Comparison of ENCODE assay signal across 22 mouse cellular contexts in genomic region chr4:84454493-84454892, GRCm38 (mm10).
DNase-seq lines count a peak whose midpoint lies in the region; ATAC-seq and TF ChIP-seq lines count a peak whose summit lies in the region.
"Had no signal": no experiment of that assay in that cellular context is flagged by ENCODE, and none has a peak within 500 bp of the region (broad histone marks: within the 10 kb centered on the region; RNA-seq: fewer than 3 reads in every experiment).

No protein-coding gene starts in this region.

- ATAC-seq in embryonic facial prominence, embryonic 14.5 days (ENCODE audit: low read depth) = peak; percentile 34
- ATAC-seq: CD4-positive, CD25-positive, alpha-beta regulatory T cell, adult 4 months; forebrain, embryonic 14.5 days; hindbrain, embryonic 16.5 days; inflammation-experienced regulatory T-cells, adult 6 months had no signal

- no peak overlapping the region for H3K9ac ChIP-seq in embryonic facial prominence, embryonic 14.5 days (ENCODE audit: low read depth, low read length)
- H3K9ac ChIP-seq: hindbrain, embryonic 12.5 days had no signal

- 43% methylated on average over 3 of the region's 3 CpGs for WGBS in kidney, adult 2 months
- 23% methylated on average over 3 of the region's 3 CpGs for WGBS in embryonic facial prominence, embryonic 14.5 days
- 69% methylated on average over 3 of the region's 3 CpGs for WGBS in heart, embryonic 10.5 days

- H3ac ChIP-seq in myocyte (ENCODE audit: control insufficient read depth, insufficient read length) = no peak overlapping the region

- no peak overlapping the region for H3K4me3 ChIP-seq in kidney, adult 2 months (ENCODE audit: insufficient read depth, low read depth, low read length)
- H3K4me3 ChIP-seq in embryonic facial prominence, embryonic 14.5 days (ENCODE audit: low read depth, low read length) = no peak overlapping the region
- no peak overlapping the region for H3K4me3 ChIP-seq in myocyte
- H3K4me3 ChIP-seq in heart, embryonic 10.5 days = no peak overlapping the region
- H3K4me3 ChIP-seq: gastrocnemius, adult 2 months; hindbrain, embryonic 12.5 days had no signal

- H3K27ac ChIP-seq in kidney, adult 2 months (ENCODE audit: insufficient read depth, low read depth, low read length) = peak overlapping the region; percentile 90
- H3K27ac ChIP-seq in embryonic facial prominence, embryonic 14.5 days (replicated peaks; ENCODE audit: low read depth, low read length) = peak overlapping the region; percentile 48; the same call in 1 of the 2 replicates
- no peak overlapping the region for H3K27ac ChIP-seq in heart, embryonic 10.5 days
- H3K27ac ChIP-seq: gastrocnemius, adult 2 months; hindbrain, embryonic 12.5 days had no signal

- H3K27me3 ChIP-seq in kidney, adult 2 months (replicated peaks; ENCODE audit: control insufficient read depth, insufficient read depth, low read length) = no peaks in the 10 kb centered on the region
- no peaks in the 10 kb centered on the region for H3K27me3 ChIP-seq in embryonic facial prominence, embryonic 14.5 days (replicated peaks; ENCODE audit: control insufficient read depth, insufficient read depth, low read length)
- H3K27me3 ChIP-seq in myocyte (ENCODE audit: control insufficient read depth, insufficient read depth, insufficient read length) = no peaks in the 10 kb centered on the region
- no peaks in the 10 kb centered on the region for H3K27me3 ChIP-seq in heart, embryonic 10.5 days (ENCODE audit: insufficient read depth, poor library complexity, severe bottlenecking)
- H3K27me3 ChIP-seq: hindbrain, embryonic 12.5 days had no signal

- peaks cover 26% of the 10 kb centered on the region for H3K79me2 ChIP-seq in myocyte (ENCODE audit: control insufficient read depth, insufficient read depth)

- intact Hi-C loops in left cerebral cortex, postnatal 14 days (cut with DNase I) = no loop called here

- no peaks in the 10 kb centered on the region for H3K9me3 ChIP-seq in embryonic facial prominence, embryonic 14.5 days (ENCODE audit: control insufficient read depth, low read length)
- H3K9me3 ChIP-seq in heart, embryonic 10.5 days = no peaks in the 10 kb centered on the region
- H3K9me3 ChIP-seq: hindbrain, embryonic 12.5 days had no signal

- H3K4me2 ChIP-seq in embryonic facial prominence, embryonic 14.5 days (ENCODE audit: low read depth, low read length) = peak overlapping the region; percentile 10; the same call in 1 of the 2 replicates
- H3K4me2 ChIP-seq in myocyte (ENCODE audit: low read depth) = peak overlapping the region; percentile 10
- H3K4me2 ChIP-seq: hindbrain, embryonic 12.5 days had no signal

- DNase-seq in kidney, adult 2 months = peak; percentile 67
- DNase-seq in kidney, postnatal 25 days = no peak
- DNase-seq in MN1 (ENCODE audit: low spot score) = peak; percentile 15
- peak; percentile 66 for DNase-seq in embryonic facial prominence, embryonic 14.5 days (ENCODE audit: low spot score)
- no peak for DNase-seq in heart, embryonic 10.5 days (ENCODE audit: low spot score)
- DNase-seq in left cerebral cortex, postnatal 14 days (ENCODE audit: low spot score in 2 of 2) = no peak
- DNase-seq: adrenal gland, postnatal 14 days; B cell, adult 2 months; cerebellum, adult 18-20 months; cerebellum, adult 9-11 months; cerebellum, postnatal 36 days; gastrocnemius, adult 2 months; gastrocnemius, postnatal 25 days; heart, postnatal 10 days; heart, postnatal 4 days had no signal

- TF ChIP-seq CTCF in kidney, adult 2 months (conservative IDR thresholded peaks at IDR 0.05; ENCODE audit: insufficient read depth, insufficient read length, low read depth, low read length) = no peak

- H3K4me1 ChIP-seq in kidney, adult 2 months (ENCODE audit: control insufficient read depth, insufficient read depth, low read length) = peaks cover 13% of the 10 kb centered on the region; the same call in 1 of the 2 replicates
- peaks cover 45% of the 10 kb centered on the region for H3K4me1 ChIP-seq in embryonic facial prominence, embryonic 14.5 days (ENCODE audit: control insufficient read depth, insufficient read depth, low read length)
- H3K4me1 ChIP-seq in heart, embryonic 10.5 days = no peaks in the 10 kb centered on the region

- no peaks in the 10 kb centered on the region for H3K36me3 ChIP-seq in kidney, adult 2 months (ENCODE audit: control insufficient read depth, insufficient read depth, low read length)
- H3K36me3 ChIP-seq in embryonic facial prominence, embryonic 14.5 days (ENCODE audit: control insufficient read depth, insufficient read depth, low read length) = no peaks in the 10 kb centered on the region
- H3K36me3 ChIP-seq in myocyte (ENCODE audit: control insufficient read depth, insufficient read depth) = no peaks in the 10 kb centered on the region
- no peaks in the 10 kb centered on the region for H3K36me3 ChIP-seq in heart, embryonic 10.5 days
- H3K36me3 ChIP-seq: G1E; hindbrain, embryonic 12.5 days had no signal

- no peak for TF ChIP-seq POLR2A in kidney, adult 2 months (IDR thresholded peaks at IDR 0.05; ENCODE audit: low read depth, low read length)
- no peak for TF ChIP-seq POLR2A in myocyte (IDR thresholded peaks at IDR 0.05; ENCODE audit: insufficient read length, low read depth)

TF ChIP-seq in myocyte, 11 proteins besides CTCF, POLR2A, EP300 and RAD21:
- TF ChIP-seq MYOD1 (IDR thresholded peaks at IDR 0.05; ENCODE audit: control insufficient read depth in 1 of 3, insufficient read length in 2 of 3, low read depth in 2 of 3) = peak in 2 of 3 experiments; percentile 6 to 35
- no peak for TF ChIP-seq CEBPB (IDR thresholded peaks at IDR 0.05; ENCODE audit: insufficient read depth, poor library complexity, severe bottlenecking)
- no peak for TF ChIP-seq TCF3 (IDR thresholded peaks at IDR 0.05; ENCODE audit: insufficient read length, low read depth)

Comparison
In these comparisons a context has a peak if more than half of its experiments do, and no peak if none do; other contexts are left out.
1. DNase-seq: peak in kidney, adult 2 months (single experiment), MN1 (single experiment) and embryonic facial prominence, embryonic 14.5 days (single experiment); none in kidney, postnatal 25 days (0 of 2), heart, embryonic 10.5 days (single experiment) and left cerebral cortex, postnatal 14 days (0 of 2).